Mouse (Mus musculus): ENCODE measurements at regions not wholly inside any gene's neighbourhood (a gene's known extent, or its start where the extent isn't known, plus 50 kb on each side); places are given as distances from the start of the nearest gene placed in this dataset.
A peak's percentile ranks its signal among the peaks of the same experiment; 100 is the strongest.

- DNase-seq: no peak
- intact Hi-C loops (cut with DNase I): no loop called here
Observed at GRCm38 (mm10) chr16:24068250-24068813, 79.7 kb upstream of the Bcl6 start.

GRCm38 (mm10) chr16:24062314-24062713 lies 73.7 kb upstream of the Bcl6 start:
- DNase-seq: no peak
- intact Hi-C loops (cut with DNase I): no loop called here

- DNase-seq: no peak
- intact Hi-C loops (cut with DNase I): no loop called here
Observed at GRCm38 (mm10) chr16:24061496-24061895, 72.8 kb upstream of the Bcl6 start.

DNA sequence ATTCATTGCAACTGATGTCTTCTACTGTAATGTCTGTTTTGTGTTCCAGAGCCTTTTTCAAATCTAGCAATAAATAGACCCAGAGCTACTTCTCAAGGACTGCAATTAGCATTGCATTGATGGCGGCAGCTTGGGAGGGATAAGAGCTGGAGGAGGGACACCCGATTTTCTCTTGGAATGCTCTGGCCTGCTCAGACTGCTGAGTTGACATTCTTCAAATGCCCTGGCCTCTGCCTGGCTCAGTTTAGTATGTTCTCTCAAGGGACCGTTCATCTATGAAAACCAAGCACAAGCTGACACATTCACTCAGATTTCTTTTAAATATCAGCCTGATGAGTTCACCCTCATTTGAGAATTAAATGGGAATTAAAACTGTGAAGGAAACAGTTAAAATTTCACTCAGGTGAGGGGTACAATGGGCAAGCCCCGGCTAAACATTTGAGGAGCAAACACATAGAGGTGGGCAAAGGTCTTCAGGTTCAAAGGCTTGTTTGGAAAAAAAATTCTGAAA lies 70.5 kb upstream of the Bcl6 start:
- peak in 1 of 2 experiments; percentile 6 for DNase-seq
- intact Hi-C loops (cut with DNase I): no loop called here

- DNase-seq: peak in 1 of 2 experiments; percentile 7
Observed at GRCm38 (mm10) chr16:24056885-24057531, 68.4 kb upstream of the Bcl6 start.

GRCm38 (mm10) chr16:24056123-24056884 lies 67.7 kb upstream of the Bcl6 start:
- DNase-seq: no peak
- intact Hi-C loops (cut with DNase I): no loop called here

More at GRCm38 (mm10) chr16:24056885-24057531, 68.4 kb upstream of the Bcl6 start:
- intact Hi-C loops (cut with DNase I): no loop called here

DNA sequence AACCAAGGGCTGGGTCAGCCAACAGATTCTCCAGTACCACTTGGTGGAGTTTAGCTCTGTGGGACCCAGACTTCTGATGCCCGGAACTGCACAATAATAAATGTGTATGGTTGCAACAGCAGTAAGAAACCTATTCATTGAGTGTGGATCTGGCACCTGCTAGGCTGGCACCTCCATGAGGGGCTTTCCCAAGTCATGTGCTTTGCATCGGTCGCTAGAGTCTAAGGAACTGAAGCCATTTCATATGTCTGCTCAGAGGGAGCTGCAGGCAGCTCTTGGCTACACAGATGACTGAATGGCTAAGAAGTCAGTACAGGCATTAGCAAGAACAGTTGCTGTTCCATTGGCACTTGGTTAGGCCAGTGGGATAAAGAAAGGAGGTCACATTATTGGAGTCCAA lies 65.6 kb upstream of the Bcl6 start:
- no peak for DNase-seq
- intact Hi-C loops (cut with DNase I): no loop called here

DNA sequence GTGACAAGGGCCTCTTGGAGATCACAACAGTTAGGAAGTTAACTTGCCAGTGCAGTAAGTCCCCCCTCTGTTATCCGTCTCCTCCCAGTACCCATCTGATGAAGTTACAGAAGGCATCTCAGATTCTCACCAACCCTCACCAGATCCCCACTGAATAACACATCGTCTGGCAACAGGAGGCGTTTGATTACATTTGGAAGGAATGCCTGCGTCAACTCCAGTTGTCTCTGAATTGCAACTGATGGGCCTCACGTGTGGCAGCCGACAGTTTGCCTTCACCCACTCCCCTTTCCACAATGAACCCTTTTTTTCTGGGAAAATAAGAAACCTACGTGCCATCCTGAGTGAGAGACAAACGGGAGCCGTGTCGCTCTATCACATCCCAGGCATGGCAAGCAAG lies 64.8 kb upstream of the Bcl6 start:
- intact Hi-C loops (cut with DNase I): no loop called here

GRCm38 (mm10) chr16:24050856-24051640 lies 62.4 kb upstream of the Bcl6 start:
- no peak for DNase-seq
- intact Hi-C loops (cut with DNase I): no loop called here

More for the DNA sequence above, 64.8 kb upstream of the Bcl6 start:
- no peak for DNase-seq

GRCm38 (mm10) chr16:24043779-24044178 lies 55.1 kb upstream of the Bcl6 start:
- intact Hi-C loops (cut with DNase I): no loop called here
- DNase-seq: no peak

GRCm38 (mm10) chr16:24042977-24043376 lies 54.3 kb upstream of the Bcl6 start:
- no peak for DNase-seq
- intact Hi-C loops (cut with DNase I): no loop called here

DNA sequence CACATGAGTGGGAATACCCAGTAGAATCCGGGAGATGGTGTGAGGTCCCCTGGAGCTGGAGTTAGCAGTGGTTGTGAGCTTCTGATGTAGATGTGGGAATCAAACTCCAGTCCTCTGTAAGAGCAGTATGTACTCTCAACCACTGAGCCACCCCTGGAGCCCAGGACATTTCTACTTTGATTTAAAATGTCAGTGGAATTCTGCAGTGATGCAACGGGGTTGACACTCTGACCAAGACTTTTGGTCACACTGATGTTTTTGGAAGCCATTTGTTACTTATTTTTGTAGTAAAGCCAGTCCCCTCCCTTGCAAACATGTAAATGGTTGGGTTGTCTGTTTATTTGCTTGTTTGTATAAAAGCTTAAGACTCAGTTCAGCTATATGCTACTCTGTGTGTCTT lies 53.6 kb upstream of the Bcl6 start:
- no peak for DNase-seq
- intact Hi-C loops (cut with DNase I): no loop called here

DNA sequence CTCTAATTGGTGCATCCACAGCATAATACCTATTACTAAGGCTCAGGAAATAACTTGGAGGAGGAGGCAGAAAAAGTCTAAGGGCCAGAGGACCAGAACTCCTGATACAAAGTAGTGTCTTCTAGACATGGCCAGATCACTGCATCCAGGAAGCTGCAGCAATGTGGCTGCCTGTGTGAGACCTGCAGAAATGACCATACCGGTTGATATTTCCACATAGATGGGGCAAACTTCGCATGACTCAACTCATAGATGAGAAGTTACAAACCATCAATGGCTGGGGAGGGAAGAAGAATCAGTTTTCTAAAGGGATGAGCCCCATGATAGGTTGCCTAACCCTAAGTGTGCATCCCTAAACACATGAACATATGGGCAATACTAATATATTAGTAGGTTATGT lies 52.8 kb upstream of the Bcl6 start:
- intact Hi-C loops (cut with DNase I): no loop called here
- no peak for DNase-seq

- DNase-seq: peak; percentile 40 to 45
- intact Hi-C loops (cut with DNase I): no loop called here
Observed at GRCm38 (mm10) chr16:24039765-24040164, 51.1 kb upstream of the Bcl6 start.
